Mouse (Mus musculus): ENCODE results near the gene Tbl1xr1. TPM values are rescaled to one million over a fixed set of nuclear protein-coding genes. Genes with fewer than 3 reads are reported as not detected.

Gene Tbl1xr1
- total RNA-seq, 2 experiments from 2014 or later, result 128 to 139 TPM

GRCm38 (mm10) chr3:22174232-22174631, 97.8 kb downstream of the Tbl1xr1 start:
- no peak for DNase-seq (ENCODE audit: low spot score in 2 of 2)
- intact Hi-C loops (cut with DNase I), result loop anchor here (10.0 kb wide), 1 partner anchor 609 kb away; no protein-coding TSS in a partner anchor

- DNase-seq (ENCODE audit: low spot score in 2 of 2), result no peak
- intact Hi-C loops (cut with DNase I), result no loop called here
These were observed 103.6 kb downstream of the Tbl1xr1 start for GRCm38 (mm10) chr3:22180076-22180475.

GRCm38 (mm10) chr3:22181026-22181425, 104.6 kb downstream of the Tbl1xr1 start:
- intact Hi-C loops (cut with DNase I), result no loop called here

GRCm38 (mm10) chr3:22185265-22185664, 108.8 kb downstream of the Tbl1xr1 start:
- intact Hi-C loops (cut with DNase I), result no loop called here
- DNase-seq (ENCODE audit: low spot score in 2 of 2), result no peak

More at GRCm38 (mm10) chr3:22181026-22181425, 104.6 kb downstream of the Tbl1xr1 start:
- no peak for DNase-seq (ENCODE audit: low spot score in 2 of 2)

- peak; percentile 42 to 82 for DNase-seq (ENCODE audit: low spot score in 2 of 2)
- intact Hi-C loops (cut with DNase I), result loop anchor here (2.0 to 5.0 kb wide), 4 partner anchors 114 to 1533 kb away; partner anchors contain the start of gene Tbl1xr1
These were observed 114.0 kb downstream of the Tbl1xr1 start for GRCm38 (mm10) chr3:22190498-22190897.

GRCm38 (mm10) chr3:22192931-22193330, 116.5 kb downstream of the Tbl1xr1 start:
- intact Hi-C loops (cut with DNase I), result loop anchor here (5.0 kb wide), 3 partner anchors 256 to 1536 kb away; no protein-coding TSS in a partner anchor
- DNase-seq (ENCODE audit: low spot score in 2 of 2), result no peak

GRCm38 (mm10) chr3:22194185-22194856, 117.9 kb downstream of the Tbl1xr1 start:
- DNase-seq (ENCODE audit: low spot score in 2 of 2), result no peak
- intact Hi-C loops (cut with DNase I), result loop anchor here (5.0 kb wide), 3 partner anchors 257 to 1537 kb away; no protein-coding TSS in a partner anchor

- intact Hi-C loops (cut with DNase I), result no loop called here
- DNase-seq (ENCODE audit: low spot score in 2 of 2), result no peak
These were observed 122.3 kb downstream of the Tbl1xr1 start for GRCm38 (mm10) chr3:22198802-22199201.

- intact Hi-C loops (cut with DNase I), result no loop called here
- DNase-seq (ENCODE audit: low spot score in 2 of 2), result no peak
These were observed 127.7 kb downstream of the Tbl1xr1 start for GRCm38 (mm10) chr3:22204186-22204585.

- no peak for DNase-seq (ENCODE audit: low spot score in 2 of 2)
- intact Hi-C loops (cut with DNase I), result no loop called here
These were observed 145.1 kb downstream of the Tbl1xr1 start for GRCm38 (mm10) chr3:22221557-22221956.

- DNase-seq (ENCODE audit: low spot score in 2 of 2), result no peak
- intact Hi-C loops (cut with DNase I), result no loop called here
These were observed 145.9 kb downstream of the Tbl1xr1 start for GRCm38 (mm10) chr3:22222351-22222750.

- no peak for DNase-seq (ENCODE audit: low spot score in 2 of 2)
- intact Hi-C loops (cut with DNase I), result no loop called here
These were observed 146.6 kb downstream of the Tbl1xr1 start for GRCm38 (mm10) chr3:22223023-22223422.

- intact Hi-C loops (cut with DNase I), result no loop called here
- no peak for DNase-seq (ENCODE audit: low spot score in 2 of 2)
These were observed 151.6 kb downstream of the Tbl1xr1 start for GRCm38 (mm10) chr3:22228052-22228451.

GRCm38 (mm10) chr3:22230635-22231034, 154.2 kb downstream of the Tbl1xr1 start:
- no peak for DNase-seq (ENCODE audit: low spot score in 2 of 2)
- intact Hi-C loops (cut with DNase I), result no loop called here

- peak in 1 of 2 experiments; percentile 10 for DNase-seq (ENCODE audit: low spot score in 2 of 2)
- intact Hi-C loops (cut with DNase I), result no loop called here
These were observed 161.9 kb downstream of the Tbl1xr1 start for GRCm38 (mm10) chr3:22238106-22238900.

Data from left cerebral cortex, postnatal 25 days (tissue).